In the genomic region with DNA sequence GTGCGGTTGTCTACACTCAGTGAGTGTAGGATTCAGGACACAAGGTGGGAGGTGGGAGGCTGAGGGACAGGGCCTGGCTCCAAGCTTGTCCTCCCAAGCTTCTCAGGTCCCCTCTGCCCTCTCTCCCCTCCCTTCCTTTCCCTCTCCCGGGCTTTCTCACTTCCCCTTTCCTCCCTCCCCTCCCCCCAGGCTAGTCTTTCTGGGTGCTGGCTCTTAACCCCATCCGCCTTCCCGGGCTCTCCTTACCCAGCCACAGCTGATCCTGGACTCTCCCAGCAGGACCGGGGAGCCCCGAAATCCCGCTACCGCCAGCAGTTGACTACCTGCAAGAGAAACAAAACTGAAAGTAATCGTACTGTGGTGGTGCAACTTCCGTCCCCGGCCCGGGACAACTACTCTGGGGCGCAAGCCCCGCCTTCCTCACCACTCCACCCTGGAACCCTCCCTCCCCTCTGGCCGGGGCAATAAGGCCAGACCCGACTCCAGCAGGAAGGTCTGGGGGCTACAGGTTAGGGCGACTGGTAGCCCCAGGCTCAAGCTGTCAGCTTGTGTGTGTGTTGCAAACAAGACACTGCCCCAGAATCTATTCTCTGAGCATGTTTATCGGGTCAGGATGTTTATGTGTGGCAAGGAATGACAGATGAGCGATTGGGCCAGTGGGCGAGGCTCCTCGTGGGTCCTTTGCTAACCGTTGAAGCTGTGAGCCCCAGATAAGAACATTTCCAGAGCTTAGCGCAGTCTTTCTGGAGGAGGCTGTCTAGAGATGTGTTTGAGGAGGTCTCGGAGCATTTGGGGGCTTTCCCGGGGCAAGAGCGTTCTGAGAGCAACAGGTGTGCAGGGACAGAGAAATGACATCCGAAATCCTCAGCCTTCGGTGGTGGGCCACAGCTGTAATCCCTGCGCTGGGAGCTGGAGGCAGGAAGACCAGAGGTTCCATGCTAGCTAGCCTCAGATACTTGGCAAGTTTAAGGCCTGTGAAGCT, we compare ENCODE assay signal across 8 mouse cellular contexts. TPM values are rescaled to one million over a fixed set of nuclear protein-coding genes. Genes with fewer than 3 reads are reported as not detected.
DNase-seq lines count a peak whose midpoint lies in the region; ATAC-seq and TF ChIP-seq lines count a peak whose summit lies in the region.

A gene (minus strand): TSS at position 344 of the 982 bp plus-strand sequence.

- peak within 1 kb of the TSS; percentile 72 for H3K27ac ChIP-seq in intestine, embryonic 16.5 days (ENCODE audit: low read length)
- H3K27ac ChIP-seq in liver, postnatal 0 days (ENCODE audit: low read depth), result peak within 1 kb of the TSS; percentile 93
- H3K27ac ChIP-seq in neural tube, embryonic 11.5 days (ENCODE audit: low read depth, low read length), result no peak within 1 kb of the TSS

- no peak for DNase-seq in Patski (ENCODE audit: low read depth, low spot score)
- peak; percentile 58 for DNase-seq in embryo, embryonic 10 days (ENCODE audit: low spot score)
- DNase-seq in liver, postnatal 0 days, result peak; percentile 89
- DNase-seq in neural tube, embryonic 11.5 days (ENCODE audit: low spot score), result peak; percentile 64
- peak; percentile 78 for DNase-seq in thymus, postnatal 0 days (ENCODE audit: low spot score)
- DNase-seq in left cerebral cortex, adult 8-10 months (ENCODE audit: low spot score in 2 of 2), result no peak

- peak within 1 kb of the TSS; percentile 89 for H3K9ac ChIP-seq in intestine, embryonic 16.5 days (ENCODE audit: low read depth, low read length)
- H3K9ac ChIP-seq in liver, postnatal 0 days (replicated peaks), result peak within 1 kb of the TSS; percentile 88
- peak within 1 kb of the TSS; percentile 72 for H3K9ac ChIP-seq in neural tube, embryonic 11.5 days (ENCODE audit: low read length)

- POLR2A ChIA-PET in Patski (lab: Charles Lee), result interaction anchor here (0.6 to 2.1 kb wide), 6 partner anchors 11 to 1772 kb away, joined by 4 to 7 read pairs (median 6); a partner anchor contains a TSS

- ATAC-seq in Patski, result peak; percentile 81
- ATAC-seq in granulocyte monocyte progenitor cell, adult 5-6 weeks (replicated peaks; ENCODE audit: poor library complexity, severe bottlenecking), result peak; percentile 94
- ATAC-seq in intestine, embryonic 16.5 days, result peak; percentile 93
- peak; percentile 92 for ATAC-seq in liver, postnatal 0 days
- peak; percentile 27; the same call in 1 of the 2 replicates for ATAC-seq in neural tube, embryonic 11.5 days (ENCODE audit: insufficient read depth, low FRiP score, low TSS enrichment)

- CTCF ChIA-PET in Patski (lab: Charles Lee), result interaction anchor here (0.6 to 1.3 kb wide), 7 partner anchors 10 to 387 kb away, joined by 3 to 6 read pairs (median 3); a partner anchor contains a TSS

- H3K4me3 ChIP-seq in intestine, embryonic 16.5 days (ENCODE audit: low read length), result peak within 1 kb of the TSS; percentile 71
- H3K4me3 ChIP-seq in liver, postnatal 0 days (ENCODE audit: low read depth, low read length), result peak within 1 kb of the TSS; percentile 81
- peak within 1 kb of the TSS; percentile 47 for H3K4me3 ChIP-seq in neural tube, embryonic 11.5 days (ENCODE audit: low read depth, low read length)

- peaks cover 22% of the 10 kb centered on the region for H3K36me3 ChIP-seq in intestine, embryonic 16.5 days (ENCODE audit: control insufficient read depth, insufficient read depth, low read length)
- H3K36me3 ChIP-seq in liver, postnatal 0 days (replicated peaks; ENCODE audit: insufficient read depth, low read length), result peaks cover 34% of the 10 kb centered on the region
- H3K36me3 ChIP-seq in neural tube, embryonic 11.5 days (ENCODE audit: control insufficient read depth, insufficient read depth, low read length), result peaks cover 2% of the 10 kb centered on the region; the same call in 1 of the 2 replicates

- peak; percentile 97 for TF ChIP-seq EP300 in liver, postnatal 0 days (IDR thresholded peaks at IDR 0.05; ENCODE audit: low read depth)

- peak within 1 kb of the TSS; percentile 92 for H3K4me2 ChIP-seq in intestine, embryonic 16.5 days (ENCODE audit: low read depth, low read length)
- H3K4me2 ChIP-seq in liver, postnatal 0 days (ENCODE audit: low read depth, low read length), result peak within 1 kb of the TSS; percentile 81
- H3K4me2 ChIP-seq in neural tube, embryonic 11.5 days (ENCODE audit: low read depth), result peak within 1 kb of the TSS; percentile 60

- no peaks in the 10 kb centered on the region for H3K27me3 ChIP-seq in Patski
- no peaks in the 10 kb centered on the region for H3K27me3 ChIP-seq in intestine, embryonic 16.5 days (replicated peaks; ENCODE audit: control insufficient read depth, insufficient read depth, low read length)
- no peaks in the 10 kb centered on the region for H3K27me3 ChIP-seq in liver, postnatal 0 days (ENCODE audit: insufficient read depth, low read length)
- H3K27me3 ChIP-seq in neural tube, embryonic 11.5 days (ENCODE audit: control insufficient read depth, insufficient read depth, low read length), result no peaks in the 10 kb centered on the region

- no peaks in the 10 kb centered on the region for H3K9me3 ChIP-seq in intestine, embryonic 16.5 days (ENCODE audit: control insufficient read depth, low read length)
- H3K9me3 ChIP-seq in liver, postnatal 0 days (ENCODE audit: low read length), result peaks cover 22% of the 10 kb centered on the region
- H3K9me3 ChIP-seq in neural tube, embryonic 11.5 days (ENCODE audit: control insufficient read depth, low read length), result no peaks in the 10 kb centered on the region; the same call in 1 of the 2 replicates

- no peak for TF ChIP-seq CTCF in Patski (IDR thresholded peaks at IDR 0.05)
- no peak for TF ChIP-seq CTCF in liver, postnatal 0 days (IDR thresholded peaks at IDR 0.05; ENCODE audit: low read depth)

- in situ Hi-C loops in Patski (cut with MboI; ENCODE audit: low pct_unique_long_range_greater_than_20kb), result no loop called here

- WGBS in intestine, embryonic 16.5 days, result 8% methylated on average over 29 of the region's 29 CpGs
- WGBS in liver, postnatal 0 days (ENCODE audit: insufficient replicate concordance), result 6% methylated on average over 29 of the region's 29 CpGs
- 10% methylated on average over 29 of the region's 29 CpGs for WGBS in neural tube, embryonic 11.5 days

- H3K4me1 ChIP-seq in intestine, embryonic 16.5 days (ENCODE audit: control insufficient read depth, insufficient read depth, low read length), result peaks cover 15% of the 10 kb centered on the region
- H3K4me1 ChIP-seq in liver, postnatal 0 days (ENCODE audit: insufficient read depth), result peaks cover 22% of the 10 kb centered on the region
- peaks cover 6% of the 10 kb centered on the region for H3K4me1 ChIP-seq in neural tube, embryonic 11.5 days (ENCODE audit: control insufficient read depth, insufficient read depth, low read length)

RNA-seq across cellular contexts. Expression of the gene that starts here (rescaled TPM):
- 35.6 TPM for polyA plus RNA-seq in Patski (2021)
- 24.2 and 28.4 TPM in 2 replicates for total RNA-seq in granulocyte monocyte progenitor cell, adult 5-6 weeks (2014; fragmentation: Nextera tagmentation)
- 26.0 and 26.9 TPM in 2 replicates for total RNA-seq in granulocyte monocyte progenitor cell, adult 5-6 weeks (2017)
- 5.5 and 6.5 TPM in 2 replicates for polyA plus RNA-seq in intestine, embryonic 16.5 days (2015; fragmentation: Nextera tagmentation; extraction: Ambion mirVana)
- 6.4 and 7.4 TPM in 2 replicates for polyA plus RNA-seq in liver, postnatal 0 days (2015; fragmentation: Nextera tagmentation; extraction: Ambion mirVana)
- 4.9 and 5.6 TPM in 2 replicates for polyA plus RNA-seq in neural tube, embryonic 11.5 days (2014; fragmentation: Nextera tagmentation; extraction: Ambion mirVana)
- 13.0 and 18.0 TPM in 2 replicates for polyA plus RNA-seq in thymus, postnatal 0 days (2015; fragmentation: Nextera tagmentation; extraction: Ambion mirVana)
- 1 to 10 TPM; 5.4 to 8.9 (median 7.4) TPM for total RNA-seq in left cerebral cortex, adult 8-10 months (2022)

Comparison
In these comparisons a context has a peak if more than half of its experiments do, and no peak if none do; other contexts are left out.
1. ATAC-seq: peak in every context shown above with its lines; median percentile 94 in granulocyte monocyte progenitor cell, adult 5-6 weeks; 93 in intestine, embryonic 16.5 days; 92 in liver, postnatal 0 days; 81 in Patski; 27 in neural tube, embryonic 11.5 days.
2. DNase-seq: peak in embryo, embryonic 10 days (single experiment), liver, postnatal 0 days (single experiment), neural tube, embryonic 11.5 days (single experiment) and thymus, postnatal 0 days (single experiment); none in Patski (single experiment) and left cerebral cortex, adult 8-10 months (0 of 2).
3. Peak in every context shown above with its lines, with median percentiles within 50 percentile points of each other: H3K4me2 ChIP-seq, H3K4me3 ChIP-seq and H3K9ac ChIP-seq.